Mouse (Mus musculus): Measurements from ENCODE around the gene Btbd6.

Gene Btbd6

GRCm38 (mm10) chr12:112976371-112977073 lies at the start of gene Btbd6:
TSS of gene Btbd6 (plus strand) at chr12:112976482.
- peak; percentile 90 for DNase-seq

GRCm38 (mm10) chr12:112927265-112927664 lies 49.0 kb upstream of the Btbd6 start:
- peak; percentile 42 for DNase-seq

GRCm38 (mm10) chr12:112928401-112929241 lies 47.7 kb upstream of the Btbd6 start:
- DNase-seq = peak; percentile 71

GRCm38 (mm10) chr12:112929562-112930352 lies 46.5 kb upstream of the Btbd6 start, which contains the start of gene Jag2:
TSS of gene Jag2 (minus strand) at chr12:112929776.
- peak; percentile 80 for DNase-seq

GRCm38 (mm10) chr12:112932647-112933046 lies 43.6 kb upstream of the Btbd6 start:
- DNase-seq = no peak

GRCm38 (mm10) chr12:112937906-112938305 lies 38.4 kb upstream of the Btbd6 start:
- no peak for DNase-seq

- no peak for DNase-seq
These were observed 37.9 kb upstream of the Btbd6 start for GRCm38 (mm10) chr12:112938366-112938765.

- no peak for DNase-seq
These were observed 37.3 kb upstream of the Btbd6 start for GRCm38 (mm10) chr12:112938873-112939565.

- DNase-seq = no peak
These were observed 36.0 kb upstream of the Btbd6 start for GRCm38 (mm10) chr12:112940238-112940637.

GRCm38 (mm10) chr12:112940710-112941109 lies 35.6 kb upstream of the Btbd6 start:
- DNase-seq = no peak

GRCm38 (mm10) chr12:112941156-112941775 lies 35.0 kb upstream of the Btbd6 start:
- peak; percentile 58 for DNase-seq

- peak; percentile 68 for DNase-seq
These were observed 34.2 kb upstream of the Btbd6 start, which contains the start of gene Nudt14 for GRCm38 (mm10) chr12:112941776-112942713. TSS of gene Nudt14 (minus strand) at chr12:112942124.

- DNase-seq = no peak
These were observed 32.6 kb upstream of the Btbd6 start for GRCm38 (mm10) chr12:112943669-112944068.

- no peak for DNase-seq
These were observed 29.0 kb upstream of the Btbd6 start for GRCm38 (mm10) chr12:112947307-112947706.

GRCm38 (mm10) chr12:112950040-112950760 lies 26.1 kb upstream of the Btbd6 start:
- DNase-seq = peak; percentile 93

GRCm38 (mm10) chr12:112950761-112951129 lies 25.5 kb upstream of the Btbd6 start:
- DNase-seq = peak; percentile 17

- DNase-seq = no peak
These were observed 25.0 kb upstream of the Btbd6 start for GRCm38 (mm10) chr12:112951150-112951842.

- peak; percentile 26 for DNase-seq
These were observed 23.8 kb upstream of the Btbd6 start for GRCm38 (mm10) chr12:112952433-112952832.

- peak; percentile 22 for DNase-seq
These were observed 23.2 kb upstream of the Btbd6 start for GRCm38 (mm10) chr12:112952926-112953565.

Data from right cerebral cortex, postnatal 4 days (tissue).